Mouse (Mus musculus) intestine, embryonic 16.5 days (tissue): ENCODE measurements at regions not wholly inside any gene's neighbourhood (a gene's known extent, or its start where the extent isn't known, plus 50 kb on each side); places are given as distances from the start of the nearest gene placed in this dataset.

Experiments used
- ATAC-seq: fragments of 200-750 bp; cut with Nextera tagmentation; 2 replicates; pipeline ENCODE4 v1.8.0; 2017; ENCODE audit warnings: moderate TSS enrichment, moderate library complexity
- H3K27ac ChIP-seq: fragments of 300-500 bp; sonication (generic); 2 replicates; pipeline ENCODE4 v1.5.1; 2014; ENCODE audit warnings: mild to moderate bottlenecking, low read length
- H3K27me3 ChIP-seq: fragments of 300-500 bp; sonication (generic); replicated peaks from 2 replicates; pipeline ENCODE4 v1.6.1; 2014; ENCODE audit warnings: low read length, control low read depth, mixed read lengths; ENCODE audit not compliant: control insufficient read depth, insufficient read depth
- H3K36me3 ChIP-seq: fragments of 300-500 bp; sonication (generic); 2 replicates; pipeline ENCODE4 v1.6.1; 2014; ENCODE audit warnings: low read length, control low read depth; ENCODE audit not compliant: control insufficient read depth, insufficient read depth
- H3K4me1 ChIP-seq: fragments of 300-500 bp; sonication (generic); 2 replicates; pipeline ENCODE4 v1.6.1; 2014; ENCODE audit warnings: low read length, control low read depth, mixed read lengths; ENCODE audit not compliant: control insufficient read depth, insufficient read depth
- H3K4me2 ChIP-seq: fragments of 300-500 bp; sonication (generic); 2 replicates; pipeline ENCODE4 v1.6.1; 2014; ENCODE audit warnings: low read depth, low read length, control low read depth
- H3K4me3 ChIP-seq: fragments of 300-500 bp; sonication (generic); 2 replicates; pipeline ENCODE4 v1.5.1; 2014; ENCODE audit warnings: mild to moderate bottlenecking, low read length
- H3K9ac ChIP-seq: fragments of 300-500 bp; sonication (generic); 2 replicates; pipeline ENCODE4 v1.6.1; 2014; ENCODE audit warnings: low read depth, low read length
- H3K9me3 ChIP-seq: fragments of 300-500 bp; sonication (generic); 2 replicates; pipeline ENCODE4 v1.6.1; 2016; ENCODE audit warnings: low read length, control low read depth; ENCODE audit not compliant: control insufficient read depth
- WGBS: fragments of 180-500 bp; shearing (Covaris S2); extraction: QIAGEN DNeasy Blood & Tissue Kit; methylation state at CpG from one replicate; pipeline ENCODE4 v1.1.7; 2014; 5-methylcytosine and 5-hydroxymethylcytosine counted together

DNA sequence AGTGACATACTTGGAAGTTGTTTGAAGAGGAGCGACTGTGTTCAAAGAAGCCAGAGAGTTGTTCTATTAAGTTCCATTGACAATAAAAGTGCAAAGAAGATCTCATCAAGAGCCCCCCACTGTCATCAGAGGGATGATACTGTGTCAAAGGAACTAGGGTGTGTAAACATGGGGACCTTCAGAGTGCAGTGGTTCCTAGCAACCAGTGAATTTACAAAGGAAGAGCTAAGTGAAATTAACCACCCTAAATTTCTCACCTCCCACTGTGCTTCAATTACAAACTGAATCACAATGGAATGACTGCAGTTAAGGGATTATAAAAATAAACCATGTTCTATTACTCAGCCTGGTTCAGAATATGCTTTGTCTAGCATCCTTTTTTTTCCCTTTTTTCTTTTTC is 129.5 kb upstream of the 4933415F23Rik start:
- Histone ChIP-seq H3K4me2 (no peak overlapping the region), H3K27ac (no peak overlapping the region), H3K36me3 (no peaks in the 10 kb centered on the region), H3K27me3 (no peaks in the 10 kb centered on the region), H3K4me3 (no peak overlapping the region), H3K9me3 (no peaks in the 10 kb centered on the region), H3K9ac (no peak overlapping the region), H3K4me1 (no peaks in the 10 kb centered on the region)
- 36% methylated on average over 1 of the region's 1 CpGs for WGBS
- no peak for ATAC-seq

GRCm38 (mm10) chr1:23228478-23228877 is 126.4 kb upstream of the 4933415F23Rik start:
- ATAC-seq: peak; percentile 91
- Histone ChIP-seq H3K4me1 (no peaks in the 10 kb centered on the region), H3K36me3 (no peaks in the 10 kb centered on the region), H3K9me3 (no peaks in the 10 kb centered on the region), H3K27me3 (no peaks in the 10 kb centered on the region), H3K4me2 (no peak overlapping the region), H3K9ac (no peak overlapping the region), H3K4me3 (no peak overlapping the region), H3K27ac (no peak overlapping the region)
- WGBS: 72% methylated on average over 6 of the region's 6 CpGs

- 70% methylated on average over 13 of the region's 13 CpGs for WGBS
- Histone ChIP-seq H3K4me3 (no peak overlapping the region), H3K36me3 (no peaks in the 10 kb centered on the region), H3K9ac (no peak overlapping the region), H3K27ac (no peak overlapping the region), H3K27me3 (no peaks in the 10 kb centered on the region), H3K4me2 (no peak overlapping the region), H3K4me1 (no peaks in the 10 kb centered on the region), H3K9me3 (no peaks in the 10 kb centered on the region)
- no peak for ATAC-seq
Measured at GRCm38 (mm10) chr1:23214462-23215158, 112.6 kb upstream of the 4933415F23Rik start.

- Histone ChIP-seq H3K27ac (no peak overlapping the region), H3K4me3 (no peak overlapping the region), H3K9ac (no peak overlapping the region), H3K9me3 (no peaks in the 10 kb centered on the region), H3K36me3 (no peaks in the 10 kb centered on the region), H3K4me1 (peaks cover 2% of the 10 kb centered on the region), H3K4me2 (no peak overlapping the region), H3K27me3 (no peaks in the 10 kb centered on the region)
- ATAC-seq: no peak
- WGBS: 67% methylated on average over 1 of the region's 1 CpGs
Measured at GRCm38 (mm10) chr1:23207843-23208242, 105.8 kb upstream of the 4933415F23Rik start.

- no peak for ATAC-seq
- no peak overlapping the region for H3K4me2 ChIP-seq
- H3K27me3 ChIP-seq: no peaks in the 10 kb centered on the region
- H3K27ac ChIP-seq: no peak overlapping the region
- WGBS: 65% methylated on average over 4 of the region's 4 CpGs
- no peak overlapping the region for H3K9ac ChIP-seq
- no peaks in the 10 kb centered on the region for H3K36me3 ChIP-seq
- peaks cover 4% of the 10 kb centered on the region for H3K4me1 ChIP-seq
- H3K4me3 ChIP-seq: no peak overlapping the region
- no peaks in the 10 kb centered on the region for H3K9me3 ChIP-seq
Measured at GRCm38 (mm10) chr1:23207024-23207423, 105.0 kb upstream of the 4933415F23Rik start.

DNA sequence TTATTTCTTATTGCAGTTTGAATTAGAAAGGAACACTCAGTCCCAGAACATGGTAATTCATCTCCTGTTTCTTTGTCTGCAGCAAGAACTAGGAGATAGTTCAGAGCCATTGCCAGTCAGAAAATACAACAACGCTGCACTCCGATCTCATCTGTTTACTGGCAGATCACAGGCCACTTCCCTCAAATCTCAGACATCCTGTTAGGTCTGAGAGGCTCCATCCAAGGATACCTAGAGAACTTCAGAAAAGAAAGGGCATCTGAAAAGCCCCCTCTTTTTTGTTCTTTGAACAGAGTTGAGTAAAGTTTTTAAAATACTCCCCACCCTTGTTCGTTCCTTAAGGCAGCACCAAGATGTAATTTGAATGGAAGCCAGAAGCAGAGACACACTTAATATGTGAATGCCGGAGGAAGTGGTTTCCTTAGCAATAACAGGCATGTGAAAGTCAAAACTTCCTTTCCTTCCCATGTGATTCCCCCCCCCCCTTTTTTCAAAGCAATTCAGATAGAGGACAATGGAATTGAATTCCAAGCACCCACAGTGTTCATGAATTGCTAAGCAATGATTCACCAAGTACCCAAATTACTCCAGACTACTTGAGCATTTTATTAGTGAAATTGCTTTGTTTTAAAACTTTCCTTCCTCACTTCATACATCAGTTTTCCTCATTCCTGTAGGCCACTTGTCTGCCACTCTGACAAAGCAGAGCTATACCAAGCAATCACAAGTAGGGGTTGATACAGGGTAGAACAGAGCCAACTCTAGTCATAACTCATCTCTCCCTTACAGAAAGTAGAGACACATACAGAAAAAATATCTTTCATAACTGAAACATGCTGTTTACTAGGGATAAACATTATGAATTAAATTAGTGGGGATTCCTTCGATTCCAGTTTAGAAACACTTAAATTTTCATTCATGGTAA is 100.7 kb upstream of the 4933415F23Rik start:
- ATAC-seq: no peak
- Histone ChIP-seq H3K36me3 (no peaks in the 10 kb centered on the region), H3K9ac (no peak overlapping the region), H3K27ac (peak overlapping the region; percentile 27), H3K4me3 (no peak overlapping the region), H3K9me3 (no peaks in the 10 kb centered on the region), H3K4me1 (peaks cover 4% of the 10 kb centered on the region), H3K27me3 (no peaks in the 10 kb centered on the region), H3K4me2 (no peak overlapping the region)
- 35% methylated on average over 5 of the region's 5 CpGs for WGBS

- Histone ChIP-seq H3K27me3 (no peaks in the 10 kb centered on the region), H3K4me1 (peaks cover 4% of the 10 kb centered on the region), H3K4me2 (no peak overlapping the region), H3K27ac (no peak overlapping the region), H3K4me3 (no peak overlapping the region), H3K9me3 (no peaks in the 10 kb centered on the region), H3K36me3 (no peaks in the 10 kb centered on the region), H3K9ac (no peak overlapping the region)
- ATAC-seq: no peak
- 64% methylated on average over 4 of the region's 4 CpGs for WGBS
Measured at GRCm38 (mm10) chr1:23200460-23200859, 98.4 kb upstream of the 4933415F23Rik start.

DNA sequence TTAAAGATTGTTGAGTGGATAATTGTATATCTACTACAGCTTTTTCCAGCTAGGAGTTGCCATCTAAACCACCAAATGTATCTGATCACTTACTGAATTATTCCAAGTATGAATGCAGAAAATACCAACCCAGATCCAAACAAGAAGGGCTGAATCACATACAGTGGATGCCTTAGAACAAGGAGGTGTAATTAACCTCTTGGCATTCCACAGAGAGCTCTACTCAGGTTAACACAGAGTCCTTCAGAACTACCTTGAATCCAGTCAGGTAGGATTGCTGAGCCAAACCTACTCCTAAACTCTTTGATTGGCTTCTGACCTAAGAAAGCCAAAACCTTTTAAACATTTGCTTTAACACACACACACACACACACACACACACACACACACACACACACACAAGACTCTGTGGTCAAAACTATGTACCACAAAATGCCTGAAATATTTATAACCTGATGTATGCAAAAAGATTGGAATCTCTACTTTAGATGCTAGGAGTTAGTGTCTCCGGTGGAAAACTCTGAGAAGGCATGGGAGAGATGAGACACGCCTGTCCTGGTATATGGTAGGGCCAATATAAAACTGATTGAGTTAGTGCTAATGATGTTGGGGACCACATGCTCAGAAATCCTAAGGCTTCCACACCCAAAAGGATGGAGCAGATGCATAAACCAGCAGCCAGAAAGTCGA is 88.4 kb upstream of the 4933415F23Rik start:
- no peak overlapping the region for H3K4me3 ChIP-seq
- H3K4me1 ChIP-seq: peaks cover 2% of the 10 kb centered on the region; the same call in 1 of the 2 replicates
- H3K27me3 ChIP-seq: no peaks in the 10 kb centered on the region
- H3K4me2 ChIP-seq: no peak overlapping the region
- H3K9ac ChIP-seq: no peak overlapping the region
- no peak for ATAC-seq
- H3K36me3 ChIP-seq: no peaks in the 10 kb centered on the region
- no peak overlapping the region for H3K27ac ChIP-seq
- WGBS: 73% methylated on average over 3 of the region's 3 CpGs
- H3K9me3 ChIP-seq: no peaks in the 10 kb centered on the region

GRCm38 (mm10) chr1:23189790-23190189 is 87.7 kb upstream of the 4933415F23Rik start:
- no peak overlapping the region for H3K4me2 ChIP-seq
- no peak overlapping the region for H3K4me3 ChIP-seq
- no peak overlapping the region for H3K27ac ChIP-seq
- H3K36me3 ChIP-seq: no peaks in the 10 kb centered on the region
- H3K4me1 ChIP-seq: peaks cover 2% of the 10 kb centered on the region; the same call in 1 of the 2 replicates
- H3K9ac ChIP-seq: no peak overlapping the region
- WGBS: 61% methylated on average over 4 of the region's 4 CpGs
- no peaks in the 10 kb centered on the region for H3K27me3 ChIP-seq
- ATAC-seq: peak; percentile 82
- no peaks in the 10 kb centered on the region for H3K9me3 ChIP-seq
